Mouse (Mus musculus): Measurements from ENCODE around the gene Nr1i3. TPM values are rescaled to one million over a fixed set of nuclear protein-coding genes. Genes with fewer than 3 reads are reported as not detected.
A peak's percentile ranks its signal among the peaks of the same experiment; 100 is the strongest.

The Nr1i3 gene
- total and polyA plus RNA-seq, 3 experiments = 0.16 TPM; not detected in 2

GRCm38 (mm10) chr1:171216241-171216955 lies 2.6 kb downstream of the Nr1i3 start:
- TF ChIP-seq CTCF (IDR thresholded peaks at IDR 0.05; ENCODE audit: low read depth, low read length) (no peak), GATA1 (IDR thresholded peaks at IDR 0.05; ENCODE audit: borderline replicate concordance, low read length) (no peak), TAL1 (conservative IDR thresholded peaks at IDR 0.05; ENCODE audit: low read depth, low read length) (no peak), GATA2 (IDR thresholded peaks at IDR 0.05; ENCODE audit: borderline replicate concordance, low read depth, low read length) (no peak), POLR2AphosphoS5 (IDR thresholded peaks at IDR 0.05; ENCODE audit: insufficient replicate concordance, low read depth, low read length) (no peak)
- Histone ChIP-seq H3K4me3 (ENCODE audit: low read depth, low read length) (no peak overlapping the region), H3K36me3 (replicated peaks) (peaks cover 36% of the 10 kb centered on the region), H3K9me3 (replicated peaks) (no peaks in the 10 kb centered on the region), H3K27me3 (ENCODE audit: insufficient read depth, low read length) (peaks cover 28% of the 10 kb centered on the region), H3K4me1 (ENCODE audit: insufficient read depth, low read depth, low read length) (peaks cover 14% of the 10 kb centered on the region)
- ATAC-seq (ENCODE audit: extremely low read depth, insufficient number of reproducible peaks, low FRiP score, poor library complexity, severe bottlenecking) (no peak), DNase-seq (ENCODE audit: low spot score) (no peak)

DNA sequence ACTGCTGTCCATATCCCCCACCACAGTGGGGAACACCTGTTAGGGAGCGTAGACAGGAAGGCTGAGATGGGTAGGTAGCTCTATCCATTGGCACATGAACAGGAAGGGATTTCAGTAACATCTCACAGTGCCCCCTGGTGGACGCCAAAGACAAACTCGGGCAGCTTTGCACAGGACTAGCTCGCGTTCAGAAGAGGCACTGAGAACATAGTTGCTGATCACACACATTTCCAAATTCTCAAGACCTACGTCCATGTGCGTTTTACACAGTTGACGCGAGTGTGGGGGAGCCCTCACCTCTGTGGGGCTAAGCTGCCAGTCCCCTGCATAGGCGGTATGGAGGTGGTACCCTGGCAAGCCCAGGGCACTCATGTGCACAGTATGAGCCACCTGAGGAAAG lies 7.1 kb downstream of the Nr1i3 start:
- H3K9me3 ChIP-seq (replicated peaks) = no peaks in the 10 kb centered on the region
- peaks cover 22% of the 10 kb centered on the region for H3K4me1 ChIP-seq (ENCODE audit: insufficient read depth, low read depth, low read length)
- DNase-seq (ENCODE audit: low spot score) (peak; percentile 60), ATAC-seq (ENCODE audit: extremely low read depth, insufficient number of reproducible peaks, low FRiP score, poor library complexity, severe bottlenecking) (no peak)
- TF ChIP-seq CTCF (IDR thresholded peaks at IDR 0.05; ENCODE audit: low read depth, low read length) = peak; percentile 77
- no peak for TF ChIP-seq TAL1 (conservative IDR thresholded peaks at IDR 0.05; ENCODE audit: low read depth, low read length)
- peaks cover 6% of the 10 kb centered on the region for H3K27me3 ChIP-seq (ENCODE audit: insufficient read depth, low read length)
- peak overlapping the region; percentile 72; the same call in 1 of the 2 replicates for H3K4me3 ChIP-seq (ENCODE audit: low read depth, low read length)
- H3K36me3 ChIP-seq (replicated peaks) = peaks cover 36% of the 10 kb centered on the region

- Histone ChIP-seq H3K4me3 (ENCODE audit: low read depth, low read length) (peak overlapping the region; percentile 72), H3K4me1 (ENCODE audit: insufficient read depth, low read depth, low read length) (peaks cover 21% of the 10 kb centered on the region), H3K36me3 (replicated peaks) (peaks cover 36% of the 10 kb centered on the region), H3K27me3 (ENCODE audit: insufficient read depth, low read length) (peaks cover 3% of the 10 kb centered on the region; the same call in 1 of the 2 replicates), H3K9me3 (replicated peaks) (no peaks in the 10 kb centered on the region)
- no peak for ATAC-seq (ENCODE audit: extremely low read depth, insufficient number of reproducible peaks, low FRiP score, poor library complexity, severe bottlenecking)
- TF ChIP-seq CTCF (IDR thresholded peaks at IDR 0.05; ENCODE audit: low read depth, low read length) (no peak), GATA2 (IDR thresholded peaks at IDR 0.05; ENCODE audit: borderline replicate concordance, low read depth, low read length) (no peak), TAL1 (conservative IDR thresholded peaks at IDR 0.05; ENCODE audit: low read depth, low read length) (no peak), GATA1 (IDR thresholded peaks at IDR 0.05; ENCODE audit: borderline replicate concordance, low read length) (no peak), POLR2AphosphoS5 (IDR thresholded peaks at IDR 0.05; ENCODE audit: insufficient replicate concordance, low read depth, low read length) (no peak)
- DNase-seq (ENCODE audit: low spot score) = no peak
Observed at GRCm38 (mm10) chr1:171221281-171222193, 7.8 kb downstream of the Nr1i3 start.

- H3K27me3 ChIP-seq (ENCODE audit: insufficient read depth, low read length) = peaks cover 3% of the 10 kb centered on the region; the same call in 1 of the 2 replicates
- H3K36me3 ChIP-seq (replicated peaks) = peaks cover 35% of the 10 kb centered on the region
- DNase-seq (ENCODE audit: low spot score) (peak; percentile 97), ATAC-seq (ENCODE audit: extremely low read depth, insufficient number of reproducible peaks, low FRiP score, poor library complexity, severe bottlenecking) (peak; percentile 98)
- H3K4me3 ChIP-seq (ENCODE audit: low read depth, low read length) = peak within 1 kb of the TSS; percentile 72
- TF ChIP-seq GATA1 (IDR thresholded peaks at IDR 0.05; ENCODE audit: borderline replicate concordance, low read length) (no peak), TAL1 (conservative IDR thresholded peaks at IDR 0.05; ENCODE audit: low read depth, low read length) (no peak), GATA2 (IDR thresholded peaks at IDR 0.05; ENCODE audit: borderline replicate concordance, low read depth, low read length) (no peak), CTCF (IDR thresholded peaks at IDR 0.05; ENCODE audit: low read depth, low read length) (no peak)
- no peaks in the 10 kb centered on the region for H3K9me3 ChIP-seq (replicated peaks)
- peaks cover 18% of the 10 kb centered on the region for H3K4me1 ChIP-seq (ENCODE audit: insufficient read depth, low read depth, low read length)
Observed at GRCm38 (mm10) chr1:171222238-171223155, 8.7 kb downstream of the Nr1i3 start, which contains the start of gene Tomm40l. Gene Tomm40l (minus strand): TSS chr1:171222514.

DNA sequence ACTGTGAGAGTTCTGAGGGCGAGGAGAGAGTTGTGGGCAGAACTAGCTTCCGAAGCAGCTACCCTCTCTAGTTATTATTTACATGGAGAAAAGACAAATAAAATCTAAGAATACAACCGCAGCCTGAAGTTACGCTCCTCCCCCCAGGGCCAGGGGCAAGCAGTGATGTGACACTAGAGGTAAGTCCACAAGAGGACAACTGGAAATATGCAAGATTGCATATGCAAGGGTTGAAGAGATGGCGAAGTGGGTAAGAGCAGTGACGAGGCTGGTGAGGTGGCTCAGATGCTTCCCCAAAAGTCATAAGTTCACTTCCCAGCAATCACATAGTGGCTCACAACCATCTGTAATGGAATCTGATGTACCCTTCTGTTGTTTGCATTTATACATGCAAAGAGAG lies 9.4 kb downstream of the Nr1i3 start:
- peaks cover 18% of the 10 kb centered on the region for H3K4me1 ChIP-seq (ENCODE audit: insufficient read depth, low read depth, low read length)
- DNase-seq (ENCODE audit: low spot score) (no peak), ATAC-seq (ENCODE audit: extremely low read depth, insufficient number of reproducible peaks, low FRiP score, poor library complexity, severe bottlenecking) (no peak)
- peaks cover 3% of the 10 kb centered on the region; the same call in 1 of the 2 replicates for H3K27me3 ChIP-seq (ENCODE audit: insufficient read depth, low read length)
- H3K9me3 ChIP-seq (replicated peaks) = no peaks in the 10 kb centered on the region
- H3K36me3 ChIP-seq (replicated peaks) = peaks cover 29% of the 10 kb centered on the region
- H3K4me3 ChIP-seq (ENCODE audit: low read depth, low read length) = peak overlapping the region; percentile 72; the same call in 1 of the 2 replicates
- TF ChIP-seq POLR2AphosphoS5 (IDR thresholded peaks at IDR 0.05; ENCODE audit: insufficient replicate concordance, low read depth, low read length) (no peak), TAL1 (conservative IDR thresholded peaks at IDR 0.05; ENCODE audit: low read depth, low read length) (no peak), GATA1 (IDR thresholded peaks at IDR 0.05; ENCODE audit: borderline replicate concordance, low read length) (no peak), GATA2 (IDR thresholded peaks at IDR 0.05; ENCODE audit: borderline replicate concordance, low read depth, low read length) (no peak), CTCF (IDR thresholded peaks at IDR 0.05; ENCODE audit: low read depth, low read length) (no peak)
